Mouse (Mus musculus): ENCODE results near the gene Gbx2.

Gene Gbx2

GRCm38 (mm10) chr1:89931120-89931519 is at the start of gene Gbx2:
Gene Gbx2 (minus strand): TSS chr1:89931179.
- peak; percentile 94 for DNase-seq

- no peak for DNase-seq
Measured at GRCm38 (mm10) chr1:89977261-89977660, 46.3 kb upstream of the Gbx2 start.

DNA sequence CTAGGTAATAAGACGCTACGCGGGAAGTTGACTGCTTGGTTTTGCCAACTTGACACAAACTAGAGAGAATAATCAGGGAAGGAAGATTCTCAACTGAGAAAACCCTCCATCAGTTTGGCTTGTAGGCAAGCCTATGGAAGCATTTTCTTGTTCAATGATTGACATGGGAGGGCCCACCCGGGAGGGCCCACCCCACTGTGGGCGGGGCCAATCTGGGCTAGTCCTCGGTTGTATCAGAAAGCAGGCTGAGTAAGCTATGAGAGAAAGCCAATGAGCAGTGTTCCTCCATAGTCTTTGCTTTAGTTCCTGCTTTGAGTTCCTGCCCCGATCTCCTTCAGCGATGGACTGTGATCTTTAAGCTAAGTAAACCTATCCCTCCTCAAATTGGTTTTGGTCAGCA is 45.4 kb upstream of the Gbx2 start:
- no peak for DNase-seq

- DNase-seq = no peak
Measured at GRCm38 (mm10) chr1:89974541-89974940, 43.6 kb upstream of the Gbx2 start.

DNA sequence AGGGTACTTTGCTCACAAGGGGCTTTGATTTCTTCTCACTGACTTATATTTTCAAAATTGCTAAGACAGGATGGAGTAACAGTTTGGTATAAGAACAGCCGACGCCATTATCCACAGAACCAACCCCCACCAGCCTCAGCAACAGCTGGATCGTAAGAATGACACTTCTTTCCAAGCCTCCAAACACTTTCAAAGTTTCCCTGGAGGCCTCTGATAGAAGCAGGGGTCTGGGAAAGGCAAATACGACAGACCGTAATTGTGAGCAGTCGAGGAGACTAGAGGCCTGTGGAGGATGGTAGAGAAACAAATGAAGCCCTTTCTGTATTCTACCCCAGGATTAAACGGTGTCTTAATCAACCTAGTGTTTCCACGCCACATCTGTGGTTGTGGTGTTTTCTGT is 40.9 kb upstream of the Gbx2 start:
- no peak for DNase-seq

- DNase-seq = no peak
Measured at GRCm38 (mm10) chr1:89969714-89970110, 38.7 kb upstream of the Gbx2 start.

- no peak for DNase-seq
Measured at GRCm38 (mm10) chr1:89969072-89969713, 38.2 kb upstream of the Gbx2 start.

GRCm38 (mm10) chr1:89968111-89968851 is 37.3 kb upstream of the Gbx2 start:
- peak; percentile 70 for DNase-seq

DNA sequence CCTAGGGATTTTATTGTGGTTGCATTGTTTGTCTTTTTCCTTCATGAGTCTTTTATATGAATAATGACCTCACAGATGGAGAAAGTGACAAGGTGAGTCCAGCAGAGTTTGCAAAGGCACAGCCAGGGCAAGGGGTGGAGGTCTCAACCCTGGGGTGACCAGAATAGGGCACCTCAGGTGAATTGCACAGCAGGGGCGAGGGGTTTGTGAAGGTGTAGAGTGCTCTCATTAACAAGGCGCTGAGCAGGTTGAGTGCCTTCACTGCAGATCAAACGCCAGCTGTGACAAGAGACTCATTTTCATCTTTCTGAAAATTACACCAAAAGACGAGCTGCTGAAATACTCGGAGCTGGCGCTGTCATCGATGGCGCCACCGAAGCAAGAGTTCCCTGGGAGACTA is 36.6 kb upstream of the Gbx2 start:
- DNase-seq = no peak

DNA sequence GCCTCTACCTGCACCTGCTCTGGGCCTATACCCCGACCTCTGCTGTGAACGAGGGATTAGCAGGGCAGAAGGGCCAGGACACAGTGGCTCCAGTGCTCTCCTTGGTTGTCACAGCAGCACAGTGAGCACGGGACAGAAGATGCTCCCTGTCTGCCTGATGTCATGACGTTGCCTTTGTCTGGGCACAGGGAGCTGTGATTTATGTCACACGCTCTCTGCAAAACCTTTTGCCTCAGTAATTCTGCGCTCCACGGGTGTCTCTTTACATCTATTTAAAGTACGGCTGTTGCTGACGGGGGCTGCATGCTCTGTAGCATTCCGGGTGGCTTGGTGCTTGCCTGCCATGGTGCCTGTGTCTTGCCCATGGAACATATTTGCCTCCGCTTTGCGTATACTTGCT is 33.4 kb upstream of the Gbx2 start:
- DNase-seq = no peak

- no peak for DNase-seq
Measured at GRCm38 (mm10) chr1:89963296-89963695, 32.3 kb upstream of the Gbx2 start.

GRCm38 (mm10) chr1:89962092-89962491 is 31.1 kb upstream of the Gbx2 start:
- peak; percentile 54 for DNase-seq

- DNase-seq = no peak
Measured at GRCm38 (mm10) chr1:89959393-89959792, 28.4 kb upstream of the Gbx2 start.

DNA sequence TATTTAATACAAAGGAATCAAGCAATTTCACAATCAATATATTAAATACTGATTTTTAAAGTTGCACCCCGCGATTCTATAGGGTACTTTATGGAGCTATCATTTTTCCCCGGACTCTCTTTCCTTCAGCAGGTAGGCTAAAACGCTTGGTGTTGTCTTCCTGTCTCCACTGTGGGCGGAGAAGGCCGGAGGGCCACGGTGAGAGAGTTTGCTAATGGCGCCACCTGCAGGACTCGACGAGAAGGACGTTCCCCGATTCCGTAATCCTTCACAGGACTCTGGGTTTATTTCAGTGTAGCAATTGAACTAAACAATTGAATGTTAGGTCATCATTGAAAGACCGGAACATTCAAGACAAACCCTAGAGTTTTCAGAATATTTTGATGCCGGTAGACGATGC is 12.2 kb upstream of the Gbx2 start:
- peak; percentile 86 for DNase-seq

DNA sequence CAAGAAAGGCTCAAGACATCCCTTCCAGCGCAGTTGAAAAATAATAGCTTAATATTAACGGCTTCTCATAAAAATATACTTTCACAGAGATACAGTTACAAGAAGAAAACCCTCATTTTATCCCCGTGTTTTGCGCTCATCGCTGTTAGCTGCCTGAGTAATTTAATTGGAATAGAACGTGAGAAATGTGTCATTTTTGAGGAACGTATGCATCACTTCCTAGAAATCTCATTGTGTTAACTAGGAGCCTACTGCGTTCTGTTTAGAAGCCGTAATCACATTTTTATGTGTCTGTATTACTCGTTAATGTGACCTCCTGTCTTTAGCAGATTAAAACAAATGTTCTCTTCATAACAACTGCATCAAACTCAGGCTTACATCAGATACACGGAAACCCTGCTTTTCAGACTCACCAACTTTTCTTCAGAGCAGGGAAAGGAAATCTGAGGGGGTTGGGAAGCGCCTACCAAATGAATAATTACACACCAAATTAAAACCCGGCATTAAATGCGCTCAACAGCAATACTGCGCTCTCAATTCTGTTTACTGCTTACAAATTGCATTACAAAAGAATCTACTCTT is 11.5 kb upstream of the Gbx2 start:
- no peak for DNase-seq

GRCm38 (mm10) chr1:89941701-89942381 is 10.9 kb upstream of the Gbx2 start:
- peak; percentile 75 for DNase-seq

DNA sequence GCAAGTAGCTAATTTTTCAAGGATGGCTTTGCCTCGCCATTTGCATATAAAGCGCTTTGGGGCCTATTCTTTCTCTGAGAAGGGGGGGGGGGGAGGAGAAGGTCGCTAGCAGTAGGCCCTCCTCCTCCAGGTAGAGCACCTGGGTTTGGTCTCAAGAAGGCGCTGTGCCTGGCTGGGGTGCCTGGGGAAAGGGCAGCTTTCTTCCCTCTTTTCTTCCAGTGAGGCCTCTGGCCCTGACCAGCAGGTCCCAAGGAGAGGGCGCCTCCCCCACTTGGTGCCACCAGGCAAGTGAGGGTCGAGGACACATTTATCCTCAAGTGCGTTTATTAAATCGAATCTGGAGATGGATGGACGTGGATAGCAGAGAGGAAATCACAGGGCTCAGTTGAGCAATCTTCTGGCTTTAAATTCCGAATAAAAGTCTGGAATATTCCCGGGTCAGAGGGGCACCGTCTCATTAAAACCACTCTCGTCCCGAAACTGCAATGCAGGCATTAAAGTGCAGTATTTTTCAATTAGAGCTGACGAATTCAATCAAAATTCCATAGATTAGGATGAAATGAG is 10.1 kb upstream of the Gbx2 start:
- peak; percentile 41 for DNase-seq

- peak; percentile 88 for DNase-seq
Measured at GRCm38 (mm10) chr1:89939981-89940726, 9.2 kb upstream of the Gbx2 start.

GRCm38 (mm10) chr1:89939596-89939960 is 8.6 kb upstream of the Gbx2 start:
- no peak for DNase-seq

GRCm38 (mm10) chr1:89938884-89939595 is 8.1 kb upstream of the Gbx2 start:
- peak; percentile 42 for DNase-seq

DNA sequence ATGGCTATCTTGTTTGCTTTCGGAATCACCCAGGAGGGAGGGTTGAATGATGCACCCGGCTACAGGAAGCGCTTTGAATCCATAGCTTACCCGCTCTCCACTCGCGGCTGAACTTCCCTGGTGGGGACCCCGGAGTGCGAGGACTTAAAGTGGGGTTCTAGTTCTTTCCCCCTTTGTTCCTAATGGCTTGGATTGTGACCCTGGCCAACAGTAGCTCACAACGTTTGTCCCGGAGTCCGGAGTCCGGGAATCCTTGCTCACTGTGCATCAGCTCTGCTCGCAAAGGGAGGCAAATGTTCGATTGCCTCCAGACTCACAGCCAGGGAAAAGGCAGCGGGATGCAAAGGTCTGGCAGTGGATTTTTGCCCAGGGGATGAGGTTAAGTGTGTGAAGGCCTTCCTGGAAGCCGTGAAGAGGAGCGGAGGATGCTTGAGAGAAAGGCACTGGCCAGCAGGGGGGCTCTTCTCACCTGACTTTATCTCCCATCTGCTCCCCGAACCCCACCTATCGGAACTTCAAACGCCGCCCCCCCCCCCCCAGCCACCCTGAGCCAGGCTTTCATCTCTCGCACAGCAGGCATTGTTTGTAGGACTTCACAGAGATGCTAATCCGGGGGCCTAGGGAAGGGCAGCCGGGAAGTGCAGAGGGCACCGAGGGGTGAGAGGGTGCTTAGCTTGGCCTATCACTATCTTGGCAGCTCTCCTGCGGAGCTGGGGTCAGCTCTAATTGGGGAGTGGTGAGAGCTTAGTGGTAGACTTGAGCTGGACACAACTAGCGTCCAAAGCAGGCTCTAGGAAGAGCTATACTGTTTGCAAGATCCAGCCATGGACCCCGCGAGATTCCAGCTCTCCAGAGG is 4.7 kb upstream of the Gbx2 start:
- DNase-seq = peak; percentile 47

All from embryo, embryonic 11 days (tissue).